Mouse (Mus musculus) hindbrain, postnatal 0 days (tissue): ENCODE measurements around the gene Mup12. TPM values are rescaled to one million over a fixed set of nuclear protein-coding genes. Genes with fewer than 3 reads are reported as not detected.
"Not testable (repeated sequence)": the region's sequence is repeated elsewhere in the genome, so short reads cannot be mapped to it uniquely, and the experiment has no call there.

ENCODE experiments used
- ATAC-seq: fragments of 200-750 bp; cut with Nextera tagmentation; 2 replicates; pipeline ENCODE4 v1.8.0; 2017; ENCODE audit warnings: mild to moderate bottlenecking, moderate TSS enrichment, moderate library complexity
- DNase-seq: peaks from one replicate; pipeline ENCODE4 v3.0.0-alpha.2; 2015; ENCODE audit warnings: low spot score
- H3K27ac ChIP-seq: fragments of 300-500 bp; sonication (generic); 2 replicates; pipeline ENCODE4 v1.5.1; 2014; ENCODE audit warnings: mild to moderate bottlenecking
- H3K27me3 ChIP-seq: fragments of 300-500 bp; sonication (generic); 2 replicates; pipeline ENCODE4 v1.6.1; 2014; ENCODE audit warnings: low read length, mixed read lengths; ENCODE audit not compliant: insufficient read depth
- H3K36me3 ChIP-seq: fragments of 300-500 bp; sonication (generic); 2 replicates; pipeline ENCODE4 v1.6.1; 2014; ENCODE audit warnings: low read length, mixed read lengths; ENCODE audit not compliant: insufficient read depth
- H3K4me1 ChIP-seq: fragments of 300-500 bp; sonication (generic); 2 replicates; pipeline ENCODE4 v1.6.1; 2014; ENCODE audit warnings: antibody characterized with exemption, low read length, mixed read lengths; ENCODE audit not compliant: insufficient read depth
- H3K4me2 ChIP-seq: fragments of 300-500 bp; sonication (generic); 2 replicates; pipeline ENCODE4 v1.6.1; 2014; ENCODE audit warnings: low read depth, mild to moderate bottlenecking, low read length, moderate library complexity, mixed read lengths
- H3K4me3 ChIP-seq: fragments of 300-500 bp; sonication (generic); 2 replicates; pipeline ENCODE4 v1.5.1; 2014; ENCODE audit warnings: low read length
- H3K9ac ChIP-seq: fragments of 300-500 bp; sonication (generic); replicated peaks from 2 replicates; pipeline ENCODE4 v1.6.1; 2014; ENCODE audit warnings: mild to moderate bottlenecking, low read length, moderate library complexity, mixed read lengths
- H3K9me3 ChIP-seq: fragments of 300-500 bp; sonication (generic); 2 replicates; pipeline ENCODE4 v1.6.1; 2016; ENCODE audit warnings: low read length, mixed read lengths
- WGBS: fragments of 180-500 bp; shearing (Covaris S2); extraction: QIAGEN DNeasy Blood & Tissue Kit; methylation state at CpG from one replicate; pipeline ENCODE4 v1.1.7; 2014; 5-methylcytosine and 5-hydroxymethylcytosine counted together
- polyA plus RNA-seq: library from polyadenylated mRNA; unstranded; fragments of >200 nt; fragmentation: Nextera tagmentation; extraction: Ambion mirVana; gene quantifications from 2 replicates; pipeline ENCODE4 v1.2.1, GENCODE M21; 2015
- total RNA-seq: library from RNA; depleted of rRNA; stranded (reverse); fragments of >200 nt; gene quantifications from 2 replicates; pipeline ENCODE4 v1.2.3, GENCODE M21; 2014; rRNA removed

Gene Mup12
- not detected in 2 replicates for total RNA-seq
- polyA plus RNA-seq: not detected in 2 replicates

DNA sequence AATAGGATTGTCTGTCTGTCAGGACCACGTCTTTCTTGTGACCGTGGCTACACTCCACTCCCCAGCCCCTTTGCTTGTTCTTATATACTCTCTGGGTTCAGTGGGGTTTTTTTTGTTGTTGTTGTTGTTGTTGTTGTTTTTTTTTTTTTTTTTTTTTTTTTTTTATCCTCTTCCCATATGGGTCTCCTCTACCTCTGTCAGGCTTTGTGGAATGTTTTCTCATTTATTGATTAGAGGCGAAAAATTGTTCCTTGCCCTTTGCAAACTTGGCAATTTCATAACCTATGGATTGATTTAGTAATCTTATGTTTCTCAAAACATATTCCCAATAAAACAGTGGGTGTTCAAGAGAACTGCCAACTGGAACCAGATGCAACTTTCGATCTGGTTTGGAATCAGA, at the start of gene Mup12:
Mup12 (minus strand) TSS at position 101 of the 400 bp plus-strand sequence.
- 91% methylated on average over 3 of the region's 4 CpGs for WGBS
- not testable (repeated sequence) for H3K9me3 ChIP-seq, H3K9ac ChIP-seq, H3K4me2 ChIP-seq, H3K4me3 ChIP-seq, ATAC-seq, H3K36me3 ChIP-seq, H3K27ac ChIP-seq, H3K27me3 ChIP-seq, H3K4me1 ChIP-seq, DNase-seq

Other genes with a start within 250 kb of the Mup12 start
- not detected in 2 replicates for gene Mup1, start 239.4 kb downstream of the Mup12 start, total RNA-seq
- not detected in 2 replicates for gene Mup1, start 239.4 kb downstream of the Mup12 start, polyA plus RNA-seq
- gene Mup10, start 159.1 kb downstream of the Mup12 start, total RNA-seq: not detected in 2 replicates
- gene Mup10, start 159.1 kb downstream of the Mup12 start, polyA plus RNA-seq: not detected in 2 replicates
- gene Mup11, start 78.9 kb downstream of the Mup12 start, total RNA-seq: not detected in 2 replicates
- not detected in 2 replicates for gene Mup11, start 78.9 kb downstream of the Mup12 start, polyA plus RNA-seq
- gene Mup22, start 80.1 kb upstream of the Mup12 start, total RNA-seq: not detected in 2 replicates
- not detected in 2 replicates for gene Mup22, start 80.1 kb upstream of the Mup12 start, polyA plus RNA-seq